8 mouse cellular contexts compared by ENCODE assay signal in genomic region chr3:133090247-133091120, GRCm38 (mm10). TPM values are rescaled to one million over a fixed set of nuclear protein-coding genes. Genes with fewer than 3 reads are reported as not detected.
A peak's percentile ranks its signal among the peaks of the same experiment; 100 is the strongest.
DNase-seq lines count a peak whose midpoint lies in the region; ATAC-seq and TF ChIP-seq lines count a peak whose summit lies in the region.

No protein-coding gene starts in this region.

- ATAC-seq in kidney, embryonic 15.5 days (replicated peaks; ENCODE audit: low FRiP score): no peak
- no peak for ATAC-seq in hindbrain, embryonic 16.5 days

- no peaks in the 10 kb centered on the region for H3K27me3 ChIP-seq in kidney, embryonic 15.5 days
- no peaks in the 10 kb centered on the region for H3K27me3 ChIP-seq in hindbrain, embryonic 16.5 days (replicated peaks; ENCODE audit: control insufficient read depth, insufficient read depth, low read length)
- H3K27me3 ChIP-seq in myocyte (ENCODE audit: control insufficient read depth, insufficient read depth, insufficient read length): no peaks in the 10 kb centered on the region

- no peaks in the 10 kb centered on the region for H3K9me3 ChIP-seq in kidney, embryonic 15.5 days (replicated peaks)
- no peaks in the 10 kb centered on the region for H3K9me3 ChIP-seq in hindbrain, embryonic 16.5 days (ENCODE audit: control insufficient read depth, low read length)

- H3K79me2 ChIP-seq in myocyte (ENCODE audit: control insufficient read depth, insufficient read depth): peaks cover 70% of the 10 kb centered on the region

- H3K4me1 ChIP-seq in kidney, embryonic 15.5 days: peaks cover 23% of the 10 kb centered on the region
- peaks cover 2% of the 10 kb centered on the region for H3K4me1 ChIP-seq in bone marrow, adult 2 months (ENCODE audit: control insufficient read depth, insufficient read depth, low read length)
- peaks cover 19% of the 10 kb centered on the region for H3K4me1 ChIP-seq in hindbrain, embryonic 16.5 days (ENCODE audit: control insufficient read depth, insufficient read depth, low read depth, low read length)

- H3K4me3 ChIP-seq in kidney, embryonic 15.5 days (replicated peaks): peak overlapping the region; percentile 91
- peak overlapping the region; percentile 93 for H3K4me3 ChIP-seq in bone marrow, adult 2 months (replicated peaks; ENCODE audit: control insufficient read depth, low read depth, low read length)
- peak overlapping the region; percentile 97 for H3K4me3 ChIP-seq in hindbrain, embryonic 16.5 days (ENCODE audit: low read length)
- peak overlapping the region; percentile 61 for H3K4me3 ChIP-seq in myocyte

- no peak for TF ChIP-seq POLR2A in bone marrow, adult 2 months (IDR thresholded peaks at IDR 0.05; ENCODE audit: borderline replicate concordance, control insufficient read depth, low read depth, low read length)
- TF ChIP-seq POLR2A in myocyte (IDR thresholded peaks at IDR 0.05; ENCODE audit: insufficient read length, low read depth): no peak

- peak overlapping the region; percentile 99 for H3K27ac ChIP-seq in kidney, embryonic 15.5 days
- H3K27ac ChIP-seq in bone marrow, adult 2 months (ENCODE audit: control insufficient read depth, insufficient read depth, low read depth, low read length, poor library complexity): no peak overlapping the region
- H3K27ac ChIP-seq in hindbrain, embryonic 16.5 days (ENCODE audit: low read depth, low read length): peak overlapping the region; percentile 97

- H3K9ac ChIP-seq in kidney, embryonic 15.5 days: peak overlapping the region; percentile 97
- peak overlapping the region; percentile 94 for H3K9ac ChIP-seq in hindbrain, embryonic 16.5 days (ENCODE audit: low read depth, low read length)

- no peak for DNase-seq in kidney, adult 8-10 months
- DNase-seq in urinary bladder, postnatal 10 days (ENCODE audit: low spot score): no peak
- no peak for DNase-seq in frontal cortex, postnatal 10 days (ENCODE audit: low spot score in 2 of 2)
- no peak for DNase-seq in right cerebral cortex, postnatal 25 days

- TF ChIP-seq CTCF in bone marrow, adult 2 months (IDR thresholded peaks at IDR 0.05; ENCODE audit: control insufficient read depth, insufficient read depth, low read length): no peak

- 3% methylated on average over 11 of the region's 11 CpGs for WGBS in kidney, embryonic 15.5 days
- WGBS in bone marrow, adult 2 months: 2% methylated on average over 11 of the region's 11 CpGs
- WGBS in hindbrain, embryonic 16.5 days: 10% methylated on average over 11 of the region's 11 CpGs

- H3K4me2 ChIP-seq in kidney, embryonic 15.5 days: peak overlapping the region; percentile 66
- H3K4me2 ChIP-seq in hindbrain, embryonic 16.5 days (ENCODE audit: low read length): peak overlapping the region; percentile 79
- peak overlapping the region; percentile 90 for H3K4me2 ChIP-seq in myocyte (ENCODE audit: low read depth)

- no peaks in the 10 kb centered on the region for H3K36me3 ChIP-seq in kidney, embryonic 15.5 days
- H3K36me3 ChIP-seq in hindbrain, embryonic 16.5 days (ENCODE audit: control insufficient read depth, insufficient read depth, low read length): no peaks in the 10 kb centered on the region
- no peaks in the 10 kb centered on the region for H3K36me3 ChIP-seq in myocyte (ENCODE audit: control insufficient read depth, insufficient read depth)

- peak overlapping the region; percentile 65 for H3ac ChIP-seq in myocyte (ENCODE audit: control insufficient read depth, insufficient read length)

TF ChIP-seq in myocyte, 11 proteins besides CTCF, POLR2A, EP300 and RAD21:
- TF ChIP-seq MAX (IDR thresholded peaks at IDR 0.05; ENCODE audit: low read depth) (no peak), SRF (IDR thresholded peaks at IDR 0.05; ENCODE audit: control insufficient read depth, insufficient read length, low read depth) (no peak), MYOG (IDR thresholded peaks at IDR 0.05; ENCODE audit: control insufficient read depth in 1 of 3, insufficient read depth in 1 of 3, insufficient read length in 2 of 3, low read depth in 2 of 3) (no peak), TCF3 (IDR thresholded peaks at IDR 0.05; ENCODE audit: insufficient read length, low read depth) (no peak), MYOD1 (IDR thresholded peaks at IDR 0.05; ENCODE audit: control insufficient read depth in 1 of 3, insufficient read length in 2 of 3, low read depth in 2 of 3) (no peak), POLR2AphosphoS2 (IDR thresholded peaks at IDR 0.05; ENCODE audit: insufficient read length, low read depth) (no peak), USF1 (IDR thresholded peaks at IDR 0.05; ENCODE audit: low read depth) (no peak), E2F4 (IDR thresholded peaks at IDR 0.05; ENCODE audit: insufficient read depth) (no peak), CEBPB (IDR thresholded peaks at IDR 0.05; ENCODE audit: insufficient read depth, poor library complexity, severe bottlenecking) (no peak), TCF12 (IDR thresholded peaks at IDR 0.05; ENCODE audit: insufficient read depth, poor library complexity, severe bottlenecking) (no peak), REST (IDR thresholded peaks at IDR 0.05; ENCODE audit: insufficient read depth, insufficient read length) (no peak)

RNA-seq across cellular contexts. Expression of gene Ints12, which starts 1.2 kb away (rescaled TPM):
- 22.0 and 24.1 TPM in 2 replicates for polyA plus RNA-seq in kidney, embryonic 15.5 days (2015; fragmentation: Nextera tagmentation; extraction: Ambion mirVana)
- 2.6 and 9.9 TPM in 2 replicates for polyA plus RNA-seq in bone marrow, adult 2 months (2011; ENCODE audit: insufficient read depth, insufficient read length, low replicate concordance, missing spikeins)
- polyA plus RNA-seq in hindbrain, embryonic 16.5 days (2015; fragmentation: Nextera tagmentation; extraction: Ambion mirVana): 15.7 and 16.1 TPM in 2 replicates
- polyA plus RNA-seq in myocyte (2012; fragmentation: generic; extraction: Trizol): 6.8 TPM

RNA-seq across cellular contexts. Expression of gene Gstcd, which starts 1.3 kb away (rescaled TPM):
- 8.6 and 9.0 TPM in 2 replicates for polyA plus RNA-seq in kidney, embryonic 15.5 days (2015; fragmentation: Nextera tagmentation; extraction: Ambion mirVana)
- polyA plus RNA-seq in bone marrow, adult 2 months (2011; ENCODE audit: insufficient read depth, insufficient read length, low replicate concordance, missing spikeins): 2.0 and 4.1 TPM in 2 replicates
- 2.8 and 4.0 TPM in 2 replicates for polyA plus RNA-seq in hindbrain, embryonic 16.5 days (2015; fragmentation: Nextera tagmentation; extraction: Ambion mirVana)
- 7.3 TPM for polyA plus RNA-seq in myocyte (2012; fragmentation: generic; extraction: Trizol)
